Mouse (Mus musculus) kidney, adult 18-20 months (tissue): ENCODE data around the gene Pate3.
"Not testable (repeated sequence)": the region's sequence is repeated elsewhere in the genome, so short reads cannot be mapped to it uniquely, and the experiment has no call there.

Source experiments
- DNase-seq: peaks from one replicate; pipeline ENCODE4 v3.0.0; 2021

Gene Pate3

DNA sequence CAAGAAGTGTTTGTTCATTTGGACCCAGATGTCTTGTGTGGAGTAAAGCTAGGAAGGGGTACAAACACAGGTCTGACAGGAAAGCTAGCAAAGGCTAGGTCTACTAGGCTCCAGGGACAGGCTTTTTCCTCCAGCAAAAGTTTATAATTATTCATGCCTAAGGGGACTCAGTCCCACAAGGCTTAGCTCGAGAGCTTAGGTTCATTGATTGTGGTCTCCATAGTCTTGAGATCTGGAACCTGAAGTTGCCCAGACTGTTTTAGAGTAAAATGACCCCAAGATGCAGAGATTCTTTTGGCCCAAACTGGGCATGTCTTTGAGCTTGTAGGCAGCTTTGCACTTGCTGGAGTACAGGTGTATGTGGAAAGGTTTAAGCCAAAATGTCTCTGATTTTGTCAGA lies at the start of gene Pate3:
Pate3 (minus strand) TSS at position 101 of the 400 bp plus-strand sequence.
- DNase-seq, result no peak

DNA sequence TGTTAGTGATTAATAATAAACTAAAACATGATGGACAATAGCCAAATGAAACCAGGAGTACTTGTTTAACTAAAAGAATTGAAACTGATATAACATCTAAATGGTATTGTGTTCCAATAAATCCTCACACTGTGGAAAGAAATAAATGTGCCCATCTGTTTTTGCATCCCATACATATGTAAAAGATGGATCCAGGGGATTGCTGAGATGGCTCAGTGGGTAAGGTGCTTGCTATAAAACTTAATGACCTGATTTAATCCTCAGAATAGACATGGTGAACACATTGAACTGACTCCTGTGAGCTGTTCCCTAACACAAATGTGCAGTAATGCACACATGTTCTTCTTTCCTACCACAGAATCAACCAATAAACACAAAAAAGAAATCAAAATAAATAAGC lies 43.9 kb upstream of the Pate3 start:
- no peak for DNase-seq

DNA sequence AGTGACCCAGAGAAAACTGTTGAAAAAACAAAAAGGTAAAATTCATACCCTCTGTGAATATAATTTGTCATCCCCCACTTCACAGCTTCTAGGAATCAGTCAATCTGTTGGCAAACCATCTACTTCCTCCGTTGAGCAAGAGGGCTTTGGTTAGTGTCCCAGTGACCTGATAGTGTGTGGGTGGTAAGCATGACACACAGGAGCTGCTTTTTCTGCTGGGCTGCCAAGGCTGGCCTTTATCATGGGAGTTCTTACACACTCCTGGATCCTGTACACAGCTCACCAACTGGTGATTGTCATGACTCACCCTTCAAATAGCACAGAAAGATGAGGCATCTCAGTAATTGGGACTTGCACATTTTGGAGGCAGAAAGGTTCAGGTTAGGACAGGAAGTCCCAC lies 39.0 kb upstream of the Pate3 start, which contains the start of gene Pate1:
Pate1 (minus strand) TSS at position 378 of the 400 bp plus-strand sequence.
- no peak for DNase-seq

DNA sequence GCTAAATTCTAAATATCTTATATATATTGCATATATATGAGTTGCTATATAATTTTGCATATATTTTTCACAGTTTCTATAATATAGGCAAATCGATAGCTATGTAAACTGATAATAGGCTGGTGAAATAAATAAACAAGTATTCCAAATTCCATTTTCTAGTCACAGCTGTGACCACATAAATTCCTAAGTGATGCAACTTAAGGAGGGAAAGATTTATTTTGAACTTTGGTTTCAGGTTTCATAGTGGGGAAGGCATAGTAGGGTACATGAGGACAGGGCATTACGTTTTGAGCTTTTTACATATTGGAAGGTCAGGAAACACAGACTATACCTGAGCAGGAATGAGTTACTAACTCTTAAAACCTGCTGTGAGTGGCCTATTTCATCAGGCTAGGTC lies 25.6 kb upstream of the Pate3 start:
- no peak for DNase-seq

DNA sequence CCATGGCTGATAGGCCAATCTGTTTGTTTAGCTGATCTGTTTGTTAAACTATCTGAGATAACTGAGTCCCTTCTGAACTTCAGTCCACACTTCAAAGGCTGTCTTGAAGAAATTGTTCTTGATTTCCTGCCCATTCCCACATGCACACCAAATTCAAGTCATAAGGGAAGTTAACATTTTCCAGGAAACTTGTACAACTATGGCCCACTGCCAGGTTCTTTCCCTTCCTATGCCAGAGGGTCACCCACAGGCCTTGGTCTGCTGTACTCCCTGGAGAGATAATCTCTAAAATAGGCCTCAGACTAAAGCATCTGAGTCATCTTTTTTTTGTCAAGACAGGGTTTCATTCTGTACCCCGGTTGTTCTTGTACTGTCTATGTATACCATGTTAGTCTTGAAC lies 15.0 kb downstream of the Pate3 start:
- DNase-seq, result no peak

DNA sequence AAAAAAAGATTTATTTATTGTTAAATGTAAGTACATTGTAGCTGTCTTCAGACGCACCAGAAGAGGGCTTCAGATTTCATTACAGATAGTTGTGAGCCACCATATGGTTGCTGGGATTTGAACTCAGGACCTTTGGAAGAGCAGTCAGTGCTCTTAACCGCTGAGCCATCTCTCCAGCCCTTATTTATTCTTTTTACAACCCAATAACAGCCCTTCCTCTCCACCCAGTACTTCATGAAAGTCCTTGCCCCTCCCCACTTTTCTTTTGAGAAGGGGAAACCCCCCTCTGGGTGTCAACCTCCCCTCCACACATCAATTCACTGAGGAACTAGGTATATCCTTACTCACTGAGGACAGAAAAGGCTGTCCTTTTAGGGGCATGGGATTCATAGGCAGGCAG lies 31.2 kb downstream of the Pate3 start:
- not testable (repeated sequence) for DNase-seq

DNA sequence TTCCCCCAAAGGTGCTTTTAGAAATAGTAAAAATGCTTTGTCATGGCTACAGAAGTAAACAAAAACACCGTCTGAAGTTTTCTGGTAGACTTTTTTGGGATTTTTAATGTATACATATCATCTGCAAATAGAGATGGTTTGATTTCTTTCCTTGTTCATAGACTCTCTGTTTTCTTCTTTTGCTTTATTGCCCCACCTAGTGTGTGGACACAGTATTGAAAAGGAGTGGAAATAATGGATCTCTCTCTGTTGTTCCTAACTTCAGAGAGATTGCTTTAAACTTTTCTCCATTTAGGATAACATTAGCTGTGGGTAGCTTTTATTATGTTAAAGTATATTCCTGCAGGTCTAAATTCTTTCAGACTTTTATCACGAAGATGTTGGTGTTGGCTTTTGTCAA lies 34.0 kb downstream of the Pate3 start:
- no peak for DNase-seq

DNA sequence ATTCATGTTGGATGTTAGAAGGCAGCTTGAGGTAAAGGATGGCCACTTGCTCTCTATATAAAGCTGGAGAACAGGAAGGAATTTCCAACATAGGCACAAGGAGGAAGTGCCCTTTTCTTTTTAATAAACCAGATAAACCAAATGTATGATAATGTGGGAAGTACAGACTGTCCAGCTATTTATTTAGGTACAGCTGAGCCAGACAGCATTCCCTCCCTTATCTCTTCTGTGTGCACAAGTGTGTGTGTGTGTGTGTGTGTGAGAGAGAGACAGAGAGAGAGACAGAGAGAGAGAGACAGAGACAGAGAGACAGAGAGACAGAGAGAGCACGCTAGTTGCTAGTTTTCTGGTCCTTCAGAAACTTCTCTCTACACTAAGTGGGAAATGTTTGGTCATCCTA lies 36.2 kb downstream of the Pate3 start, which contains the start of gene Pate4:
Pate4 (minus strand) TSS at position 101 of the 400 bp plus-strand sequence.
- no peak for DNase-seq

DNA sequence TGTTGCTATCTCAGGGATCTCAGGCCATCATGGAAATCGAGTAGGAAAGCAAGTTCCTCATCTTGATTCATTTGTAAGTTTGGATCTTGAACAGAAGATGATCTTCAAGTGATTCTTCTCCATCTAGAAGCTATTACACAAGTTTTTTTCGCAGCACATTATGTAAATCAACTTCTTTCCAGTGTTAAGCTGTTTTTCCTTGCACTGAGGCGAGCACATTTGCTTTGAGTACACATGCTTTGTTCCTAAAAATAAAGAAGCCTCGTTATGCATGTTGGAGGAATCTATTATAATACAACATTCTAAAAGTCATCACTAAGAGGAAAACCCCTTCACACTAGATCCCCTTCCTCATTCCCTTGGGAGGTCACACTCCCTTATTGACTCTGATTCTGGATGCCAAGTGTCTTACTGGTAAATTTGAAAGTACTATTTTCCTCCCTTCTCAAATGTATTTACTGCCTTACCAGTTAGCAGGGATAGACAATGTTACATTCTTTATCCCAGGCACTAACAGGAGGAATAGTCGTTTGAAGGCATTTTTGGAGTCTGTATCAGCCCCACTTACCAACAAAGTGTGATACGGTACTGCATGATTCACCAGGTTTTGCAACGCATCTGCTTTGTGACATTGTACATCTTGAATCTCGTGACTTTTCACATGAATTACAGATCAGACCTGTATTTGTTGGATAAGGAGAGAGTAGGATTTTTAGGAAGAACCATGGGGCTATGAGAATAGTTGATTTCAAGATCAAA lies 40.2 kb downstream of the Pate3 start:
- no peak for DNase-seq
